Mouse (Mus musculus): ENCODE results near the gene Phlpp1. TPM values are rescaled to one million over a fixed set of nuclear protein-coding genes. Genes with fewer than 3 reads are reported as not detected.

The Phlpp1 gene
- polyA plus RNA-seq, 1 experiment from 2014 or later = 4.8 TPM

DNA sequence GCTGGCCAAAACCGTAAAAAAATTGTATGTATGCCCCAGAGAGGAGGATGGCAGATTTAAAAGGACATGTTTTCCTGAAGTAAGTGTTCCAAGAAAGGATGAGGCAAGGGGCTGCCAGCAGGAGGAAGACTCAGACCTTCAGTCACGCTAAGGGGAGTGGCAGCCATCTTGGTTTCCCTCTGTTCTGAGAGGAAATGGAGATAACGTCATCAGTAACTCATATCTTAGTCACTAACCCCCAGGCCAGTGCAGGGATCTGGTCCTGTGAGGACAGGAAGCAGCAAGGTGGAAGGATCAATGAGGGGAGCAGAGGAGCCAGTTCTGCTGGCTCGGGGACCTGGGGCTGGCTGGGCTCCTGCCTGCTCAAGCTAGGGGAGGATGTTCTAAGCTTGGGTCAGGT lies 10.6 kb upstream of the Phlpp1 start:
- H3K4me2 ChIP-seq (replicated peaks; ENCODE audit: low read depth, low read length) = no peak overlapping the region
- 74% methylated on average over 4 of the region's 4 CpGs for WGBS
- no peaks in the 10 kb centered on the region for H3K4me1 ChIP-seq (ENCODE audit: control insufficient read depth, insufficient read depth, low read length)
- no peaks in the 10 kb centered on the region for H3K27me3 ChIP-seq (ENCODE audit: control insufficient read depth, insufficient read depth, low read length)
- H3K36me3 ChIP-seq (ENCODE audit: control insufficient read depth, insufficient read depth, low read length) = no peaks in the 10 kb centered on the region
- H3K9ac ChIP-seq (ENCODE audit: low read depth, low read length) = no peak overlapping the region
- no peak overlapping the region for H3K27ac ChIP-seq (ENCODE audit: low read depth, low read length)
- no peak for ATAC-seq (ENCODE audit: low FRiP score, low TSS enrichment)
- no peak overlapping the region for H3K4me3 ChIP-seq (ENCODE audit: low read length)
- H3K9me3 ChIP-seq (ENCODE audit: control insufficient read depth, low read length) = no peaks in the 10 kb centered on the region

DNA sequence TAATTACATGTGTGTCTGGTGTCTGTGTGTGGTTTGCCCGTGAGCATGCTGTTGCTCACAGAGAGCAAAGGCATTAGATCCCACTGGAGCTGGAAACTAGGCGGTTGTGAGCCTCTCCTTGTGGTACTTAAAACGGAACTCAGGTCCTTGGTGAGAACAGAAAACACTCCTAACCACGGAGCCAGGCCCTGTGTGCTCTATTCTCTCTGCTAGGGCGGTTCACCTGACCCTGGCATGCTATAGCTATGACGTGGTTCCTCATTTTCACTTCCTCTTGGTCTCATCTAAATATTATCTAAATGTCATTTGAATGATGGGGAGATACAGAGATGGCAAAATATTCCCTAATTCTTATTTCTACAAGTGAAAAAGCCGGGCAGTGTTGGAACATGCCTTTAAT lies 9.0 kb upstream of the Phlpp1 start:
- Histone ChIP-seq H3K27ac (ENCODE audit: low read depth, low read length) (no peak overlapping the region), H3K4me2 (replicated peaks; ENCODE audit: low read depth, low read length) (no peak overlapping the region), H3K36me3 (ENCODE audit: control insufficient read depth, insufficient read depth, low read length) (no peaks in the 10 kb centered on the region), H3K9me3 (ENCODE audit: control insufficient read depth, low read length) (no peaks in the 10 kb centered on the region), H3K9ac (ENCODE audit: low read depth, low read length) (no peak overlapping the region), H3K4me3 (ENCODE audit: low read length) (no peak overlapping the region), H3K27me3 (ENCODE audit: control insufficient read depth, insufficient read depth, low read length) (no peaks in the 10 kb centered on the region), H3K4me1 (ENCODE audit: control insufficient read depth, insufficient read depth, low read length) (no peaks in the 10 kb centered on the region)
- no peak for ATAC-seq (ENCODE audit: low FRiP score, low TSS enrichment)
- WGBS = 83% methylated on average over 7 of the region's 7 CpGs

DNA sequence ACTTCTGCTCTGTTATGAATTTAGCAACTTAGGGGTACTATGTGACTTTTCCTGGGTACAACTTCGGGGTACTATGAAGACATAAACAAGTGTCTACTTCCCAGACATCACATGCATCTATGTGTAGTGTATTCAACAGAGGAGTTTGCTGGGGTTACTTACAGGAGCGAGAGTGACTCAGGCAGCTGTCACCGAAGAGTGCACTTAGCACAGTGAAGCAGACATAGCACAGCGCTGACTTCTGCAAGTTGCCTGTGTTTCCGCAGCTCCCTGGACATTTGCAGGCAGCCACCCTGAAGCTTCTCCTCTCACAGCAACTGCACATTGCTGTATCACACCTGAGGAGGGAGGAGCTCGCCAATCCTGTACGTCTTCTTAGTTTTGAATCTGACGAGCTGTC lies 8.2 kb upstream of the Phlpp1 start:
- 84% methylated on average over 8 of the region's 8 CpGs for WGBS

DNA sequence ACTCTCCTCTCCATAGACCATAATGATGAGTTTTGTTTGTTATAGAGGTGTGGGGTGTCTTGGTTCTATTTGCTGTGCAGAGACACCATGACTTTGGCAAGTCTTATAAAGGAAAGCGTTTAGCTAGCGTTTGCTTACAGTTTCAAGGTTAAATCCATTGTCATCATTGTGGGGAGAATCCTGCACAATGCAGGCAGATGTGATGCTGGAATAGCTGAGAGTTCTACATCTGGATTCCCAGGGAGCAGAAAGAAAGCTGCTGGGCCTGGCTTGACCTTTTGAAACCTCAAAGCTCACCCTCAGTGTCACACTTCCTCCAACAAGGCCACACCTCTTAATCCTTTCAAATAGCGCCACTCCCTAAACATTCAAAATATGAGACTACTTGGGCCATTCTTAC lies 7.4 kb upstream of the Phlpp1 start:
- no peak overlapping the region for H3K27ac ChIP-seq (ENCODE audit: low read depth, low read length)
- no peak overlapping the region for H3K4me2 ChIP-seq (replicated peaks; ENCODE audit: low read depth, low read length)
- no peaks in the 10 kb centered on the region for H3K4me1 ChIP-seq (ENCODE audit: control insufficient read depth, insufficient read depth, low read length)
- no peaks in the 10 kb centered on the region for H3K27me3 ChIP-seq (ENCODE audit: control insufficient read depth, insufficient read depth, low read length)
- no peak overlapping the region for H3K4me3 ChIP-seq (ENCODE audit: low read length)
- no peaks in the 10 kb centered on the region for H3K9me3 ChIP-seq (ENCODE audit: control insufficient read depth, low read length)
- H3K36me3 ChIP-seq (ENCODE audit: control insufficient read depth, insufficient read depth, low read length) = no peaks in the 10 kb centered on the region
- 94% methylated on average over 3 of the region's 3 CpGs for WGBS
- H3K9ac ChIP-seq (ENCODE audit: low read depth, low read length) = no peak overlapping the region
- no peak for ATAC-seq (ENCODE audit: low FRiP score, low TSS enrichment)

More for the DNA sequence above, 8.2 kb upstream of the Phlpp1 start:
- Histone ChIP-seq H3K27me3 (ENCODE audit: control insufficient read depth, insufficient read depth, low read length) (no peaks in the 10 kb centered on the region), H3K4me1 (ENCODE audit: control insufficient read depth, insufficient read depth, low read length) (no peaks in the 10 kb centered on the region), H3K27ac (ENCODE audit: low read depth, low read length) (no peak overlapping the region), H3K9ac (ENCODE audit: low read depth, low read length) (no peak overlapping the region), H3K9me3 (ENCODE audit: control insufficient read depth, low read length) (no peaks in the 10 kb centered on the region), H3K4me2 (replicated peaks; ENCODE audit: low read depth, low read length) (no peak overlapping the region), H3K36me3 (ENCODE audit: control insufficient read depth, insufficient read depth, low read length) (no peaks in the 10 kb centered on the region), H3K4me3 (ENCODE audit: low read length) (no peak overlapping the region)
- ATAC-seq (ENCODE audit: low FRiP score, low TSS enrichment) = no peak

DNA sequence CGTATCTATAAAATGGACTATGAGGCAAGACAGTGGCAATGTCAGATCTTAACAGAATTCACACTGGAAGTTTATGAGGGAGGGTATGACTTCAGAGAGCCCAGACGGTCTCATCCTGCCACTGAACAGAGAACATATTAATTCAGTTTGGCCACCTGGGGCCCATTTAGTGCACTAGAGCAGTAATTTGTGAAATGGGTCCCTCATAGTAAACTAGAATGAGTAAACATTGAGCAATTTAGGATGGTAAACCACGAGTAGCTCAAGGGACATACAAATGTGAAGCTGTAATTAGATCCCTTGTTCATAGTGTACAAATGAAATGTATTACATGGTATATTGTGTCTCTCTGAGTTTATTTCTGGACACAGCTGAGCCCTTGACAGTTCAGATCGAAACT lies 3.6 kb upstream of the Phlpp1 start:
- H3K9me3 ChIP-seq (ENCODE audit: control insufficient read depth, low read length) = no peaks in the 10 kb centered on the region
- ATAC-seq (ENCODE audit: low FRiP score, low TSS enrichment) = no peak
- H3K27ac ChIP-seq (ENCODE audit: low read depth, low read length) = no peak overlapping the region
- H3K27me3 ChIP-seq (ENCODE audit: control insufficient read depth, insufficient read depth, low read length) = no peaks in the 10 kb centered on the region
- H3K4me1 ChIP-seq (ENCODE audit: control insufficient read depth, insufficient read depth, low read length) = 0 out of 2 replicates have a peak, but pooled peaks cover 2% of the 10 kb centered on the region
- no peak overlapping the region for H3K9ac ChIP-seq (ENCODE audit: low read depth, low read length)
- WGBS = 46% methylated on average over 4 of the region's 4 CpGs
- no peak overlapping the region for H3K4me2 ChIP-seq (replicated peaks; ENCODE audit: low read depth, low read length)
- no peak overlapping the region for H3K4me3 ChIP-seq (ENCODE audit: low read length)
- H3K36me3 ChIP-seq (ENCODE audit: control insufficient read depth, insufficient read depth, low read length) = no peaks in the 10 kb centered on the region

DNA sequence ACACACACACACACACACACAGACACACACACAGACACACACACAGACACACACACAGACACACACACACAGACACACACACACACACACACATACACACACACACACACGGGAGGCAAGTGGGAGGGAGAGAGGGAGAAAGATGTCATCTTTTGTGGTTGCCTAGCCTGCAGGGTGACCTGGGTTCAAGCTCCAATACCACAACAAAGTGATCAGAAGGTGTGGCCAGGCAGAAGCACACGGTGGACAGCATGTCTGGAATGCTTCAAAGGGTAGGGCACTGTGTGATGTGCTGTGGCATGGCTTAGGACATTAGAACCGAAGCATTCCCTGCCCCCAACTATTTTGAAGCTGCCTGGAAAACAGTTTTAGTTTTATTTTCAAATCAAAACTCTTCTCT lies 2.8 kb upstream of the Phlpp1 start:
- Histone ChIP-seq H3K9ac (ENCODE audit: low read depth, low read length) (no peak overlapping the region), H3K27me3 (ENCODE audit: control insufficient read depth, insufficient read depth, low read length) (no peaks in the 10 kb centered on the region), H3K27ac (ENCODE audit: low read depth, low read length) (no peak overlapping the region), H3K4me2 (replicated peaks; ENCODE audit: low read depth, low read length) (no peak overlapping the region), H3K36me3 (ENCODE audit: control insufficient read depth, insufficient read depth, low read length) (no peaks in the 10 kb centered on the region), H3K4me3 (ENCODE audit: low read length) (no peak overlapping the region), H3K4me1 (ENCODE audit: control insufficient read depth, insufficient read depth, low read length) (peaks cover 8% of the 10 kb centered on the region; the same call in 1 of the 2 replicates), H3K9me3 (ENCODE audit: control insufficient read depth, low read length) (no peaks in the 10 kb centered on the region)
- no peak for ATAC-seq (ENCODE audit: low FRiP score, low TSS enrichment)
- WGBS = 41% methylated on average over 3 of the region's 3 CpGs

DNA sequence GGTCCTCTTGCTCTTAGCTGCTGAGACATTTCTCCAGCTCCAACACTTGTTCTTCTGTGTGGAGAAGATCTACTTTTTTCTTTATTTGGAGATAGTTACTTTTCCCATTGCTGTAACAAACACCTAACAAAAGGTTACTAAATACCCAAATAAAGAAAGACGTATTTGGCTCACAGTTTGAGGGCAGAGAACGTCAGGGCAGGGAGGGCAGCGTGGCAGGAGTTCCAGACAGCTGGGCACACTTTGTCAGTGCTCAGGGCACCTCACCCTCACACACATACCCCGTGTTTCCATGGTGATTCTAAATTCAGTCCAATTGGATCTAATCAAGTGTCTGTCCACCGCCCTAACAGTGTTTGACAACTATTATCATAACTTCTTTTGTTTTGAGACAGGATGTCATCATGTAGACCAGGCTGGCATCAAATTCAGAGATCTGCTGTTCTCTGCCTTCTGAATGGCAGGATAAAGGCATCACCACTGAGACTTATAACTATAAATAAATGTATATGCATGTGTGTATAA lies 1.7 kb upstream of the Phlpp1 start:
- H3K4me1 ChIP-seq (ENCODE audit: control insufficient read depth, insufficient read depth, low read length) = peaks cover 8% of the 10 kb centered on the region; the same call in 1 of the 2 replicates
- no peak overlapping the region for H3K9ac ChIP-seq (ENCODE audit: low read depth, low read length)
- no peak overlapping the region for H3K4me2 ChIP-seq (replicated peaks; ENCODE audit: low read depth, low read length)
- H3K27me3 ChIP-seq (ENCODE audit: control insufficient read depth, insufficient read depth, low read length) = no peaks in the 10 kb centered on the region
- no peaks in the 10 kb centered on the region for H3K36me3 ChIP-seq (ENCODE audit: control insufficient read depth, insufficient read depth, low read length)
- no peak overlapping the region for H3K4me3 ChIP-seq (ENCODE audit: low read length)
- H3K9me3 ChIP-seq (ENCODE audit: control insufficient read depth, low read length) = no peaks in the 10 kb centered on the region
- 81% methylated on average over 5 of the region's 5 CpGs for WGBS
- H3K27ac ChIP-seq (ENCODE audit: low read depth, low read length) = no peak overlapping the region
- no peak for ATAC-seq (ENCODE audit: low FRiP score, low TSS enrichment)

DNA sequence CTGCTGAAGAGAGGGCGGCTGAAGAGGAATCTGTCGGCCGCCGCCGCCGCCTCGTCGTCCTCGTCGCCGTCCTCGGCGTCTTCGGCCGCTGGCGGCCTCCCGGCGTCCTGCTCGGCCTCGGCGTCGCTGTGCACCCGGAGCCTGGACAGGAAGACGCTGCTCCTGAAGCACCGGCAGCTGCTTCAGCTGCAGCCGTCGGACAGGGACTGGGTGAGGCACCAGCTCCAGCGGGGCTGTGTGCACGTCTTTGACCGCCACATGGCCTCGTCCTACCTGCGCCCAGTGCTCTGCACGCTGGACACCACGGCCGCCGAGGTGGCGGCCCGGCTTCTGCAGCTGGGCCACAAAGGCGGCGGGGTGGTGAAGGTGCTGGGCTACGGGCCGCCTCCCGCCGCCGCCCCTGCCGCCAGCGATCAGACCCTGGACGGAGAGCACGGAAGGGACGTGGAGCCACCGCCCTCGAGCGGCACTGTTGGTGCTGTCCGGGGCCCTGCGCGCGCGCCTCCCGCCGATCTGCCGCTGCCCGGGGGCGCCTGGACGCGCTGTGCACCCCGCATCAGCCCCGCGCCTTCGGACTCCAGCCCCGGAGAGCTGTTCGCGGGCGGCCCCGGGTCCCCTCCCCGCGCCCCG lies 864 bp downstream of the Phlpp1 start:
- no peaks in the 10 kb centered on the region for H3K27me3 ChIP-seq (ENCODE audit: control insufficient read depth, insufficient read depth, low read length)
- H3K4me3 ChIP-seq (ENCODE audit: low read length) = peak overlapping the region; percentile 83
- no peaks in the 10 kb centered on the region for H3K36me3 ChIP-seq (ENCODE audit: control insufficient read depth, insufficient read depth, low read length)
- peak overlapping the region; percentile 65; the same call in 1 of the 2 replicates for H3K27ac ChIP-seq (ENCODE audit: low read depth, low read length)
- 0% methylated on average over 61 of the region's 77 CpGs for WGBS
- peak; percentile 24 for ATAC-seq (ENCODE audit: low FRiP score, low TSS enrichment)
- H3K4me2 ChIP-seq (replicated peaks; ENCODE audit: low read depth, low read length) = peak overlapping the region; percentile 51
- H3K4me1 ChIP-seq (ENCODE audit: control insufficient read depth, insufficient read depth, low read length) = peaks cover 11% of the 10 kb centered on the region; the same call in 1 of the 2 replicates
- H3K9ac ChIP-seq (ENCODE audit: low read depth, low read length) = peak overlapping the region; percentile 90
- H3K9me3 ChIP-seq (ENCODE audit: control insufficient read depth, low read length) = no peaks in the 10 kb centered on the region

DNA sequence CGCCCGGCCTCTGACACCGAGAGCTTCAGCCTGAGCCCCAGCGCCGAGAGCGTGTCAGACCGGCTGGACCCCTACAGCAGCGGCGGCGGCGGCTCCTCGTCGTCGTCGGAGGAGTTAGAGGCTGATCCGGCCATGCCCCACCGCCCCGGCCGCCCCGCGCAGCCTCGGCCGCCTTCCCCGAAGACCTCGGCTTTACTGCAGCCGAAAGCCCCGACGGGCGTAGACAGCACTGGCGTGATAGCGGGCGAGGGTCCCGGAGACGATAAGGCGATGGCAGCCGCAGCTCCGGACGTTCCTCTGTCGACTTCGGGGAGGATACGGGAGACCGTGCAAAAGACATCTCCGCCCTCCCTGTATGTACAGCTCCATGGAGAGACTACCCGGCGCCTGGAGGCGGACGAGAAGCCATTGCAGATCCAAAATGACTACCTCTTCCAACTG lies 1.4 kb downstream of the Phlpp1 start:
- WGBS = 1% methylated on average over 44 of the region's 47 CpGs
- Histone ChIP-seq H3K9ac (ENCODE audit: low read depth, low read length) (peak overlapping the region; percentile 90), H3K4me1 (ENCODE audit: control insufficient read depth, insufficient read depth, low read length) (peaks cover 11% of the 10 kb centered on the region; the same call in 1 of the 2 replicates), H3K4me2 (replicated peaks; ENCODE audit: low read depth, low read length) (peak overlapping the region; percentile 51), H3K36me3 (ENCODE audit: control insufficient read depth, insufficient read depth, low read length) (no peaks in the 10 kb centered on the region), H3K9me3 (ENCODE audit: control insufficient read depth, low read length) (no peaks in the 10 kb centered on the region), H3K27me3 (ENCODE audit: control insufficient read depth, insufficient read depth, low read length) (no peaks in the 10 kb centered on the region), H3K27ac (ENCODE audit: low read depth, low read length) (no peak overlapping the region; the same call in 1 of the 2 replicates), H3K4me3 (ENCODE audit: low read length) (peak overlapping the region; percentile 83)
- ATAC-seq (ENCODE audit: low FRiP score, low TSS enrichment) = no peak
